Mouse (Mus musculus): ENCODE results near the gene Vmn1r9.
A peak's percentile ranks its signal among the peaks of the same experiment; 100 is the strongest.
"Not testable (repeated sequence)": the region's sequence is repeated elsewhere in the genome, so short reads cannot be mapped to it uniquely, and the experiment has no call there.

Vmn1r9 gene

DNA sequence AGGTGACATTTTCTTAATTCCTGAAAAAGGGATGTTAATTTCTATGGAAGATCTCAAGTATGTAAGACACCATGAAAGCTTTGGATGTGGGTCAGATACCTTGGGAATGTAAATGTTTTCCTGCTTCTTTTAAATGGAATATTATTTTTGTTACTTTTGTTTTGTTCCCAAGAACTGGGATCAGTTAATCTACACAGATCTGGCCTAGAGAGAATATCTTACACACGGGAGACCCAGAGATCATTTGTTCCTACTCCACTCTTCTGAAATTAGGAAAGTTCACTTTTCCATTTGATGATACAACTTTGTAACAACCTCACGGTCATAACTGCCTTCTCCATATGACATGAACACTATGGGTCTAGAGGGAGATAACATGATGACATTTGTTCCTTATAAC lies at the start of gene Vmn1r9:
Gene Vmn1r9 (plus strand): TSS at position 301 of the 400 bp plus-strand sequence.
- no peak for DNase-seq

DNA sequence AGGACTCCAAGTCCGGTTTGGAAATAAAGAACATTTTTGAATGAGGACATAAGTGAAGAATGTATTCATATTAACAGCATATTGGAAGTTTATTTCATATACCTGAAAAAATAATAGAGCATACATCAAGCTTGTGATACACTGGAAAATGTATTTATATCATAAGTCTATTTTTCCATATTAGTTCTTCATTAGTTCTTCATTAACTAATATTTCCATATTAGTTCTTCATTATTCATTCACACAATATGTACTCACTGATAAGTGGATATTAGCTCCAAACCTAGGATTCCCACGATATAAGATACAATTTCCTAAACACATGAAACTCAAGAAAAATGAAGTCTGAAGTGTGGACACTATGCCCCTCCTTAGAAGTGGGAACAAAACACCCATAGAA lies 41.4 kb upstream of the Vmn1r9 start, which contains the start of gene Vmn1r7:
Gene Vmn1r7 (minus strand): TSS at position 101 of the 400 bp plus-strand sequence.
- not testable (repeated sequence) for DNase-seq

GRCm38 (mm10) chr6:57031984-57032383 lies 34.6 kb upstream of the Vmn1r9 start, which contains the start of gene Vmn1r8:
Vmn1r8 (plus strand) TSS chr6:57032284.
- no peak for DNase-seq

GRCm38 (mm10) chr6:57034674-57035073 lies 31.9 kb upstream of the Vmn1r9 start:
- no peak for DNase-seq

GRCm38 (mm10) chr6:57063730-57064129 lies 2.9 kb upstream of the Vmn1r9 start:
- DNase-seq, result no peak

- DNase-seq, result no peak
Measured at GRCm38 (mm10) chr6:57106358-57106757, 39.8 kb downstream of the Vmn1r9 start.

DNA sequence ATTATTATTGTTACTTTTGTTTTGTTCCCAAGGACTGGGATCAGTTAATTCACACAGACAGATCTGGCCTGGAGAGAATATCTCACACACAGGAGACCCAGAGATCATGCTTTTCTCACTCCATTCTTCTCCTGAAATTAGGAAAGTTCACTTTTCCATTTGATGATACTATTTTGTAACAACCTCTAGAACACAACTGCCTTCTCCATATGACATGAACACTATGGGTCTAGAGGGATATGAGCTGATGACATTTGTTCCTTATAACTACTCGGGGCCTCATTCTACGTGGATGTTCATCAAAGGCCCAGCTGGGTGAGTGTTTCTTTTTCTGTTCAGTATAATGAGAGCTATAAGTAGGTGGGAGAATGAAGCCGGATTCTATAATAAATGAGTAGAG lies 42.6 kb downstream of the Vmn1r9 start, which contains the start of gene Vmn1r10:
Gene Vmn1r10 (plus strand): TSS at position 301 of the 400 bp plus-strand sequence.
- DNase-seq, result peak; percentile 30
